Mouse (Mus musculus): ENCODE data around the gene Slit3.

Slit3 gene

DNA sequence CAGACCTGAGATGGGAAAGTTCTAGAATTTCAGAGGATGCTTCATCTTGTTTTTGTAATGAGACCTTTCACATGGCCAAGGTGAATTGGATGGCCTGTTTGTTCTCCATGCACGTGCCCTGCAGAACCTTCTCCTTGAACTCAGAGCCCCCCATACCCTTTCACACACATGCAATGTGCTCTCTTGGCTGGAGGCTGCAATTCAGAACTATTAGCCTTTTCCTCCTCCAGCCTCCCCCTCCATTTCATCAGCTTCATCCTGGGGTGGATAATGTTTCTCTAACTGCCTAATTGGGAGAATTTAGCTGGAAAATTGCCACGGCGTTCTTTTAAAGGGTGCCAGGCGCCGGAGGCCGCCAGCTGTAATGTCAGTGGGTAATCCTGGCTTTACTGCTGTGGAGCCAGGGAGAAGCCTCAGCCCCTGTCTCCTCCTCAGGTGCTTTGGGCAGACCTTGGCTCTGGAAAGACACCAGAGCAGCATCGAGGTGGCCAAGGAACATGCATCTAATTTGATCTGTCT lies 178.9 kb downstream of the Slit3 start:
- in situ Hi-C loops (cut with MboI, MseI), result loop anchor here in 1 of 2 experiments (25.0 kb wide), 1 partner anchor 588 kb away; no protein-coding TSS in a partner anchor

DNA sequence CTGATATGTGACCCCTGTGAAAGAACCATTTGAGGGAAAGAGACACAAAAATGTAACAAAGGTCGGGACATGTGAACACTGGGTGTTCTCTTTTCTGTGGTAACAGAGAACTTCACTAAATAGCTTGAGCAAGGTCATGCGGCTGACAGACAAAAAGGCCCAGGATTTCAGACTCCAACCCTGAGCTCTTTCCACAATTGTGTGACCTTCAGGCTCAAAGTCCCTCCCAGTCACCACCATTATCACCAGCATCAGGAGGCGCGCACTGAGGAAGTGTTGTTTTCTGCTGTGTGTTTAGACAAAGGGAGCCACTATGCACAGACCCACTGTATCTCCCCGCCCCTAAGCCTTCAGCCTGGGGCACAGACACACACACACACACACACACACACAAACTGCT lies 181.2 kb downstream of the Slit3 start:
- in situ Hi-C loops (cut with MboI, MseI), result loop anchor here in 1 of 2 experiments (25.0 kb wide), 1 partner anchor 590 kb away; no protein-coding TSS in a partner anchor

DNA sequence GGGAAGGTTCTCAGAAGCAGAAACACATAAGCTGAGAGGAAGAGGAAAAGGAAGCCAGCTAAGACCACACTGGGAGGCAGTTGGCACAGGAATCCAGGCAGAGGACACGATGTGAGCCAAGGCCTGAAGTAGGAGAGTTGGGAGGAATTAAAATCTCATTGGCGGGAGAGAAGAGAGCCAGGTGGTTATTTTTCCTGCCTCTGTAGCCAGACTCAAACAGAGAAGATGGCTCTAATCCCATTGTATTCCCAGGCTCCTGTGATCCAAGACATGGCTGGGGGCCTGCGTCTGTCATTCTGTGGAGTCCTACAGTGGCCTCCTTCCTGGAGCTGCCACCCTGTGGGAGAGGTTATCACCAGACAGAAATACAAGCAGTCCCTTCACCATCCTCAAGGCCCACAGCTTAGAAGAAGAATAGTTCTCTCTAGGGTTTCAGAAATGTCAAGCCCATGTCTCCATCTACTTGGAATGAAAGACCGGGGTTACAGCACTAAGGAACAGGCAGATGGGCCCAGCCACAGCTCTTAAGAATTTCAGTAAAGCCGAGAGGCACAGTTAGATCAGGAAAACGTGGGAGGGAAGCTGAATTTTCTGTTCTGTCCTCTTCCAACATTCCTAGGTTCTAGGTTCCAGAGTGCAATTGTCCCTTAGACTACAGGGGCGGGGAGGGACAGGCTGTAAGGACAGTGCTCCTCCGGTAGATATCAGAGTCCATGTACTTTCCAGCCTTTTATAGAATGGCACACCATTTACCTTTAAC lies 183.4 kb downstream of the Slit3 start:
- in situ Hi-C loops (cut with MboI, MseI), result loop anchor here in 1 of 2 experiments (25.0 kb wide), 1 partner anchor 592 kb away; no protein-coding TSS in a partner anchor

DNA sequence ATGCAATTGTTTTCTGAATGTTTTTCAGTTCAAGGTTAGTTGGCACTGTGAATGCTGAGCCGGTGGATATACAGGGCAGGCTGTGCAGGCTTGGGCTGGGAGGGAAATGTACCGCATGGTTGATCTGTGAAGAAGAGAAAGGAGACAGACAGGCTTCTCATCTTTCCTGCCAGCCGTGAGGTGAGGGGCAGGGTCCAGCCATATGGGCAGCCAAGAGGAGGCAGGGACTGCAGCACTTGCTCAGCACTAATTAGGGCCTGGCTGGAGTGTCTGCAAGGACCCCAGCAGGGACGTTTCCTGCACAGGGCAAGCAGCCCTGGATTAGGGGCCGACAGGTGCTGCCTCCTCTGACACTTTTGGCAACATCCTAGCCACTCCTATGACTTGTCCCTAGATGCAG lies 184.1 kb downstream of the Slit3 start:
- in situ Hi-C loops (cut with MboI, MseI), result loop anchor here in 1 of 2 experiments (25.0 kb wide), 1 partner anchor 593 kb away; no protein-coding TSS in a partner anchor

DNA sequence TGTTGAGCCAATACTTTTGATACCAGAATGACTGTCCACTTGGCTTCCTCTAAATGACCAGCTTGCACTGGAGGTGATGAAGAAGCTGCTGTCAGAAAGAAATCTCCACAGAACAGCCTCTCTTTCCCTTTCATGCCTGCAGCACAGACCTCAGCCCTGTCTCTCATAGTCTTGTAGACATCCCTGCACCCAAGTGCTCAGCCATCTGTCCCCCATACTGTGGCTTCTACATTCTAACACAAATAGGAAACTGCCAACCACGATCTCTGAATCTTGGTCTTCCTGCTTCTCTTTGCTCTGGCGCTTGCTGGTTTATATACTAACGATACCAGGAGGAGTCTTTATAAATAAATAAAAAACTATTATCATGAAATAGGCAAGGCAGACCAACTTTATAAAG lies 184.9 kb downstream of the Slit3 start:
- in situ Hi-C loops (cut with MboI, MseI), result loop anchor here in 1 of 2 experiments (25.0 kb wide), 1 partner anchor 594 kb away; no protein-coding TSS in a partner anchor

DNA sequence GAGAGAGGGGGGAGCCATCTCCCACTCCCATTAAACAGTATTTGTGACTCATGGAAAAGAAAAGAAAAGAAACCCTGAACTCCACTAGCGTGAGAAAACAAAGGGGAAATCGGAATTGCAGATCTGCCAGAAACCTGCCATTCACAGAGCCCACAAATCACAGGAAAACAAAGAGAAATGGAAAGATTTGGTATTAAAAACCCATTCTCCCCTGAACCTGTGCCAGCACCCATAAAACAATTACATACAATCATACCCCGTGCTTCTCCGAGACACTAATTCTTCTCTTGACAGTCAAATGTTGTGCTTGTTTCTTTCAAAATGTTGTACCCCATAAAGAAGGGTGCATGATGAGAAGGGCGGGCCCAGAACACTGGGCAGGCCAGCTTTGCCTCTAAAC lies 185.9 kb downstream of the Slit3 start:
- in situ Hi-C loops (cut with MboI, MseI), result loop anchor here in 1 of 2 experiments (25.0 kb wide), 1 partner anchor 595 kb away; no protein-coding TSS in a partner anchor

DNA sequence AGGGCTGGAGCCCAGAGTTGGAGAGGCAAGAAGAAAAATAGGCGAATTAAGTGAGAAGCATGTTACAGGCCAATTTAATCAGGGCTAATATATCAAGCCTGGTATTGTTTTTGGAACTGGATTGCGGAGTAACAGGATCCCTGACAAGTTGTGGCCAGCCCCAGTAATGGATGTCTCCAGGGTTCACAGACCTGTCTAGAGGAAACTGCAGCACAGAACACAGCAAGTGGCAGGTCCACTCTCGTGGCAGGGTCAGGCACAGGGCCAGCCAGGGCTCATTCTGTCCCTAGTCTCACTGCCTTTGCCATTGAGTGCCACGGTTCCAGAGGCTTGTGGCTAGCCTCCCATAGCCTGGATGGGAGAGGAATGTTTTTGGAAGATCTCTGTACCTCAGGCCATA lies 187.0 kb downstream of the Slit3 start:
- in situ Hi-C loops (cut with MboI, MseI), result loop anchor here in 1 of 2 experiments (25.0 kb wide), 1 partner anchor 596 kb away; no protein-coding TSS in a partner anchor

DNA sequence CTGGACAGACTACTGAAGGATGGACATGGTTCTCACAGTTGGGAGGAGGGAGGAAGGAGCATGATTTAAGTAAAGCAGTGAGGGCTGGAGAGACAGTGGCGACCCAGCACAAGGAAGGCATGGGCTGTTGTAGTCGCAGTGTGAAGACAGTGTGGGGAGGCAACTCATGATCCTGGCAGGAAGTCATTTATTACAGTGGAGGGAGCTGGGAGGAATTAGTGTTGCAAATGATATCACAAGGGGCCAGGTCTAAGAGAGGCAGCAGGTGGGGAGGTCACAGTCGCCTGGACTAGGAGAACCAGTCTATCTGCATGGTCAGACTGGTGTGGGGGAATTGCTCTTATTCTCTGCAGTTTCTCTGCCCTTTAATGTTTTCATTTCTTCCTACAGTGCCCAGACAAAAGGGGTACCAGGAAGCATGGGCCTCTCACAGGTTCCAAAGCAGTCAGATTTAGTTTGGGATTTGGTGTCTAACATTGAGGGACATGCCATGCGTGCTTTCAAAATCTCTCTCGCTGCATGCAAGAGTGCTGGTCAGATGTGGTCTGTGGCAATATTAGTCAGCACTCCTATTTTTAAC lies 194.5 kb downstream of the Slit3 start:
- in situ Hi-C loops (cut with MboI, MseI), result loop anchor here in 1 of 2 experiments (25.0 kb wide), 1 partner anchor 603 kb away; no protein-coding TSS in a partner anchor

DNA sequence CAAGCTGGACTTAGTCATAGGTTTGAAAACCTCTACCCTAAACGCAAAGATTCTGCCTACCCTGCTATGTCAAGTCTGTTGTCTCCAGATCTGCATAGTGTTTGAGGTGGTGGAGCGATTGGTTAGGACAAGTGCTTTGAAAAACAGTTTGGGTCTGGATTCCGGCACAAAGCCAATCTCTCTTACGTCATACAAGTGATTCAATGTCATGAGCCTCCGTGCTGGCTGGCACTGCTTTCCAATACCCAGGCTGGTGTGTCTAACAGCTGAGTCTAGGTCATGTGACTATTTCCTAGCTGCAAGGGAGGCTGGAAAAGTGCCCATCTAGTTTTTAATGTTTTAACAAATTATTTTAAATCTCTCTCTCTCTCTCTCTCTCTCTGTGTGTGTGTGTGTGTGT lies 196.2 kb downstream of the Slit3 start:
- in situ Hi-C loops (cut with MboI, MseI), result loop anchor here in 1 of 2 experiments (25.0 kb wide), 1 partner anchor 605 kb away; no protein-coding TSS in a partner anchor

DNA sequence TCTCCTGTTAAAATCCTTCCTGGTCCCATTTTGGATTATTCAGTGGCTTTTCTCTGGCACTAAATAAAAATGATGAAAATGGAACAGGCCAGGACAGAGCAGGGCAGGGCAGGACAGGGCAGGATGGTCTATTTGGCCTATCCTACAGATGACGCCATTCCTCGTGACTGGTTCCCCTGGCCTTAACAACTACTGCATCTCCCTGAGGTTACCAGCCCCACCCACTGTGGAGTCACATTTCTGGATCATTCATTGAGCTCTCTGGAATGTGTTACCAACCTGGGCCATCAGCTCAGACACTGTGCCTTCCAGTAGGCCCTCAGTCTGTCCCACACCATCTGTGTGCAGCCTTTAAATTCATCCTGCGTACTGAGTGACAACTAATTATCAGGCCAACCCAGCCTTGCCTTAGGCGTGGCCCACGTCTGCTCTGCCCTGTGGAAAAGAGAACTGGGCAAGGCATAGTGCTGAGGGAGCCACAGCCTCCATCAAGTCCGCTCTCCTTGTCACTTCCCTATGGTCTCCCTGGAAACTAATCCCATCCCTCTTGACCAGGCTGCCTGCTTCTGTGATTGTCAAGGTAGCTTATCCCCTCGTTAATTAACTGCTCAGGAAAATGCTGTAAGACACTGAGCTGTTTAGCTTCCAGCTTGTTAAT lies 196.9 kb downstream of the Slit3 start:
- in situ Hi-C loops (cut with MboI, MseI), result loop anchor here in 1 of 2 experiments (25.0 kb wide), 1 partner anchor 606 kb away; no protein-coding TSS in a partner anchor

DNA sequence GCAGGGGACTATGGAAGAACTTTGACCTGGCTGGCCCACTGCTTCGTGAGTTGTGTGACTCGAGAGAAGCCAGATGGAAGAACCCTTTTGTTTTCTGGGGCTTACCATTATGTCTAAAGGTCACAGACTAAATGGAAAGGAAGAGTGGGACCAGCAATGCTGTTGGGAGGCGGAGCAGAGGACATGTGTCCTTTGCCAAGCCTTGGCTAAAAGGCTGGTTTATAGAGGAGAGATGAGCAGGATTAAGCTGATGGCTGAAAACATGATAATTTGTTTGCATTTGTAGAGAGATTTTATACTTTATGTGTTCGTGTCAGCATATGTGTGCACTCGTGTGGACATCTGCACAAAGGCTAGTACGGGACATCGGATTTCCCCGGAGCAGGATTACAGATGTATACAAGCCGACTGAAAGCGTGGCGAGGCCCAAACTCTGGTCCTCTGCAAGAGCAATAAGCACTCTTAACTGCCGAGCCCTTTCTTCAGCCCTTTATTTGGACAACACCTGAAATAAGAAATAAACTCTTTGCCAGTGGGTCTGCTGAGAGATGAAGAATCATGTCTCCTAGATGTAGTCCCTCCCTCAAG lies 197.5 kb downstream of the Slit3 start:
- in situ Hi-C loops (cut with MboI, MseI), result loop anchor here in 1 of 2 experiments (25.0 kb wide), 1 partner anchor 606 kb away; no protein-coding TSS in a partner anchor

DNA sequence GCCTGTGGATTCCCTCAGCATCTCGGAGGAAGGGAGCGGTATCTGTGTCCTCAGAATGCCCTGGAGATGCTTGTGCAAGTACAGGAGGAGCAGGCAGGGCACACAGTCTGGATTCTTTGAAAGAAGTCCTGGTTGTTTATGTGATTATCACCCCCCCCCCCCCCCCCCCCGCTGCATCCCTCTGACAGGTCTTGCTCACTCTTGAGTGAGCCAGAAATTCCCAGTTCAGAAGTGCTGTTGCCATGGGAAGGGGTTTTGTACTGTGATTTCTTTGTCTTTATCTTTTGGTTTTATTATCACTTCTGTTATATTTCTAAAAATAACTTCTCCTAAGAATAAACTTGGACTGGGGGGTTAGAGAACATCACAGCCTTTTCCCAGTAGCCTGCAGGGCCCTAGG lies 199.5 kb downstream of the Slit3 start:
- in situ Hi-C loops (cut with MboI, MseI), result loop anchor here in 1 of 2 experiments (25.0 kb wide), 1 partner anchor 608 kb away; no protein-coding TSS in a partner anchor

DNA sequence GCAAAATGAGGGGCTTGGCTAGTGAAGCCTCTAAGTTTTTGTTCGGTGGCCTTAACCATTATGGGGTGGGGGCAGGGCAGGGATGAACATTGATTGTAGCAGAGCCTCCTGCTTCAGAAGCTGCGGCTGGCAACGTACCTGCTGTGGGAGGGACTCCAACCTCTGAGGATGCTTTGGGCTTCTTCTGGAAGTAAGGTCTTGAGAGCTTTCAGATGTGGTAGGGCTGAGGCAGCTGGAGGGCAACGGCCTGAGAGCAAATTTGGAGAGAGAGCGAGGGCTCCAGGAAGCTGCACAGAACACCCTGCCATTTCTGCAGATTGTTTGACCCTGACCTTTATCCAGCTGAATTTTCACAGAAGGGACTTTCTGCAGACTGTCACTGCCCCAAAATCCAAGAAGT lies 203.4 kb downstream of the Slit3 start:
- in situ Hi-C loops (cut with MboI, MseI), result loop anchor here in 1 of 2 experiments (25.0 kb wide), 1 partner anchor 612 kb away; no protein-coding TSS in a partner anchor

DNA sequence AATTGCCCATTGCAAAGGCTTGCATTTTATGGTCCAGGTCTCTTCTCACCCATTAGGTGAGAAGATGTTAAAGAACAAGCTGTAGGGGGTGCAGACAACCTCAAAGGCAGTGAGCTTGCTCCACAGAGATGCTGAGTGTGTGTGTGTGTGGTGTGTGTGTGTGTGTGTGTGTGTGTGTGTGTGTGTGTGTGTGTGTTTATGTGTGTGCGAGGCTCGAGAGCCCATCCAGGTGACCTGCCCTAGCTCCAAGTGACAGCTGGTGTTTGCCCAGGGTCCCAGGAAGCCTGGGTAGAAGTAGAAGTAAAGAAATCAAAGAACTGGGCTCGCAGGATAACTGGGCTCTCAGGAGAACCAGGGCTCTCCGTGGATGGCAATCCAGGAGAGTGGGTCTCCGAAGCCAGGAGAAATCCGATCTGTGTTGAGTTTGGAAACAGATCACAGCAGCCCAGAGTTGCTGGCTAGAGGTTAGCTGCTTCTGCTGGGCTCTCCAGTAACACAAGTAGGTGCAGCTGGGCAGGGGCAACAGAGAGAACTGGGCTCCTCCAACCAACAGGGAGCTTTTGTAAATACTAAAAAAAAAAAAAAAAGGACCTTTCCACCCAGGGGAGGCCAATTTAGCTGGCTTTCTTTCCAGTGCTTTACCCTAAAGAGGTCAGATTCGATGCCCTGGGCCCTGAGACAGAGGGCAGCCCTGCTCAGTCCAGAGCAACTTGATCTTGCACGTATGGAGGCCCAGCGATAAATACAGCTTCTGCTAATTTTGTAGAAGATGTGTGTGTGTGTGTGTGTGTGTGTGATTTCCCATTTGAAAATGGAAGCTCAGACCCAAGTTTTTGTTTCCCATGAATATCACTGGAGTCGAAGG lies 204.3 kb downstream of the Slit3 start:
- in situ Hi-C loops (cut with MboI, MseI), result no loop called here

DNA sequence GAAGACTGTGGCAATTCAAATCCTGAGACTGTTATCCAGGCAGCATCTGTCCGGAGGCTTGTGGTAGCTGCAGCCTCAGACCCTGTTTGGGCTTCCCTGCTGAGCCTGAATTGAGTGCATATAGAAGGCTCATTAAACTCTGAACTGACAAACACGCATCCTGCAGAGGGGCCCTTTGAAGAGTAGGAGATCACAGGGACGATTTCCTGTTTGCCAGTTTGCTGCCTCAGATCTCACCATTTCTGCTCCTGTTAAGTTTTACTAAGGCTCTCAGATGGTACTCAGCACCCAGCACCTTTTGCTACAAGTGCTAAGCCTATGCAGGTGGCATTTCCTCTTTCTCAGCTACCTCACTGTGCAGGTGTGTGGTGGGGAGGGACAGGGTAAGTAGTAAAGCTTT lies 205.3 kb downstream of the Slit3 start:
- in situ Hi-C loops (cut with MboI, MseI), result no loop called here

DNA sequence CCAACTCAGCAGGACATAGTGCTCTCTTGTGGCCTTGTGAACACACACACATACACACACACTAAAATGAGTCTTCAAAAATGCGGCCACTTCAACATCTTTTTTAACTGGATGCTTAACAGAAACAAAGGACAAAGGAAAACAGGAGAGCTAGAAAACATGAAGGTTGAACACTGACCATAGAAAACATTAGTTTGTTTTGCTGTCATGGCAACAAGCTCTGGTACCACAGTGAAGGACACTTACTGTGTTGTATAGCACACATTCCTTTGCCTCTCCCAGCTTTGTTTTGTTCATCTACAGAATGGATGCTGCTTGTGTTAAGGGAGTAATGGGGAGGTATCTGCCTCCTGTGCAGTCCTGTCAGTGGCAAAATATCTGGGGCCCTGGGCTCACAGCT lies 206.9 kb downstream of the Slit3 start:
- in situ Hi-C loops (cut with MboI, MseI), result no loop called here

DNA sequence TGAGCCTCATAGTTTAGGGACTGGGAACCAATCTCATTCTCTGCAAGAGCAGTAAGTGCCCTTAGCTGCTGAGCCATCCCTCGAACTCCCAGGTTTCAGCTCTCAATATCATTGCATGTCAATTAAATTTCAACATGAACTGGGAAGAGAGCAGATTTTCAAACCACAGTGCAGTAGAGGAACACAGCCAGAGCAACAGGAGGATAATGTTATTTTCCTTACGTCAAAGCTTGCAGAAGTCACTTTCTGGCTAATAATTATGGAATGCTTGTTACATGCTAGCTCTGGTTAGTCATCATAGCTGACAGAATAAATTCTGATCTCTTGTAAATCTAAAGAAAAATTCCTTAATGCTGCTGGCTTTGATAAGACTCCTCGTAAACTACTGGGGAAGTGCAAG lies 210.5 kb downstream of the Slit3 start:
- in situ Hi-C loops (cut with MboI, MseI), result no loop called here

DNA sequence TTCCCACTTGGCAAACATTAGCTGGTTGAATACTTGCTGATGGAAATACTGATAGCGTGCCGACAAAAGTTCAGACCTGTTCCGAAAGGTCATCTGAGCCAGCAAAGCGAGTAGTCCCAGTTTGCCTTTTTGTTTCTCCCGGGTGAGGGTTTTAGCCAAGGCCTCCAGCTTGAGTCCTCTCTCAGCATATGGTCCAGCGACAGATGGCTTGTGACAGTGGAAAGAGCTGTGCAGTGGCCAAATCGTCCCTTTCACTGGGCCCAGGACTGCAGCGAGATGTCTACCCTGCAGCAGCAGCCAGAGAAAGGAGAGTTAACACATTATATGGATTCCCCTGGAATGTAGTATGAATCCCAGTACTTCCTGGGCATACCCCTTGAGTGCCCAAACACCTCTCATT lies 215.5 kb downstream of the Slit3 start:
- in situ Hi-C loops (cut with MboI, MseI), result loop anchor here in 1 of 2 experiments (5.0 kb wide), 1 partner anchor 879 kb away; no protein-coding TSS in a partner anchor

DNA sequence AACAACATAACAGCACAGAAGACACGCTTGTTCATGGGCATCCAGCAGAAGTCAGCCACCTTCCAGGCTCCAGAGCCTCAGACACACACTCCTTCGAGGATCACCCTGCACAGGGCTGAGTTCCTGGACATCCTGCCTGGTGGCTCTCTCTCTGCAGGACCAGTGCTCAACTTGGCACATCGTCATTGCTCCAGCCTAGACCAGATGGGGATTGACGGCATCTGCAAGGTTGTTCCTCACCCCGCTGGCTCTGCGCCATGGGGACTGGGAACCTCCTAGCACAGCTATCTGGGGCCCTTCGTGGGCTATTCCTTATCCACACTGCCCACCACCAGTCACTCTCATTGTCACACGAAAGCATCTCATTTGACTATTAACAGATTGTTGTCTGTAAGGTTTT lies 216.5 kb downstream of the Slit3 start:
- in situ Hi-C loops (cut with MboI, MseI), result loop anchor here in 1 of 2 experiments (5.0 kb wide), 1 partner anchor 880 kb away; no protein-coding TSS in a partner anchor
